Mouse (Mus musculus) lung, adult 2 months (tissue): ENCODE measurements around the gene Ptprm.

Experiments
- CTCF ChIP-seq: fragments of 200-500 bp; IDR thresholded peaks from 2 replicates; pipeline ENCODE4 v1.5.1; 2011; ENCODE audit warnings: mild to moderate bottlenecking, low read length, control low read depth; ENCODE audit not compliant: insufficient read depth
- POLR2A ChIP-seq: fragments of 200-500 bp; IDR thresholded peaks from 2 replicates; pipeline ENCODE4 v1.6.1; 2011; ENCODE audit warnings: low read depth, mild to moderate bottlenecking, control low read depth, low read length, borderline replicate concordance; ENCODE audit errors: extremely low read depth

DNA sequence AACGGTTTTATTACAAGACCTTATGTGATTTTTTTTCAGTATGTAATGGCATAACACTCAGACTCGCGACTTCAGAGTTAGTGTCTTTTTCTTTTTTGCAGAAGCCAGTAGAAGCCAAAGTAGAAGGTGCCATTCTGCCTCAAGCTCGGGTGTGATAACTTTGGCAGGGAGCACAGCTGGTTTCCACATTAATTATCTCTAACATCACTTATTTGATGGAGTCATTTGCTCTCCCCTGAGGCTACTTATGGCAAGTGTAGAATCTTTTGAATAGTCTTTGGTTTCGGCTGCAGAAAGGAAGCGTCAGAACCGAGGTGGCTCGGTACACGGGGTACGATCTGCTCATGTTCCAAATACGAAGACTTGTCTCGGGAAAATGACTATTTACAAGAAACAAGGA is 620.7 kb downstream of the Ptprm start:
- TF ChIP-seq POLR2A: no peak
- TF ChIP-seq CTCF: no peak
